Mouse (Mus musculus) hindbrain, embryonic 12.5 days (tissue): Measurements from ENCODE around the gene Gpr139. TPM values are rescaled to one million over a fixed set of nuclear protein-coding genes. Genes with fewer than 3 reads are reported as not detected.
A peak's percentile ranks its signal among the peaks of the same experiment; 100 is the strongest.

Experiments used
- ATAC-seq: fragments of 200-750 bp; cut with Nextera tagmentation; 2 replicates; pipeline ENCODE4 v1.8.0; 2017; ENCODE audit warnings: moderate TSS enrichment; ENCODE audit not compliant: low FRiP score
- H3K27ac ChIP-seq: fragments of 300-500 bp; sonication (generic); 2 replicates; pipeline ENCODE4 v1.5.1; 2016; ENCODE audit warnings: mild to moderate bottlenecking
- H3K27me3 ChIP-seq: fragments of 300-500 bp; sonication (generic); 2 replicates; pipeline ENCODE4 v1.6.1; 2016; ENCODE audit warnings: mild to moderate bottlenecking
- H3K36me3 ChIP-seq: fragments of 300-500 bp; sonication (generic); 2 replicates; pipeline ENCODE4 v1.6.1; 2016; ENCODE audit warnings: mild to moderate bottlenecking
- H3K4me1 ChIP-seq: fragments of 300-500 bp; sonication (generic); 2 replicates; pipeline ENCODE4 v1.6.1; 2016
- H3K4me2 ChIP-seq: fragments of 300-500 bp; sonication (generic); replicated peaks from 2 replicates; pipeline ENCODE4 v1.6.1; 2016; ENCODE audit warnings: mild to moderate bottlenecking
- H3K4me3 ChIP-seq: fragments of 300-500 bp; sonication (generic); 2 replicates; pipeline ENCODE4 v1.5.1; 2016; ENCODE audit warnings: mild to moderate bottlenecking
- H3K9ac ChIP-seq: fragments of 300-500 bp; sonication (generic); 2 replicates; pipeline ENCODE4 v1.6.1; 2016; ENCODE audit warnings: mild to moderate bottlenecking, moderate library complexity
- H3K9me3 ChIP-seq: fragments of 300-500 bp; sonication (generic); replicated peaks from 2 replicates; pipeline ENCODE4 v1.6.1; 2016; ENCODE audit warnings: mild to moderate bottlenecking
- WGBS: fragments of 180-500 bp; shearing (Covaris S2); methylation state at CpG from one replicate; pipeline ENCODE4 v1.1.7; 2016; 5-methylcytosine and 5-hydroxymethylcytosine counted together
- polyA plus RNA-seq: library from polyadenylated mRNA; unstranded; fragments of >200 nt; fragmentation: Nextera tagmentation; extraction: Ambion mirVana; gene quantifications from 2 replicates; pipeline ENCODE4 v1.2.1, GENCODE M21; 2016

Gene Gpr139
- 2.6 and 2.9 TPM in 2 replicates for polyA plus RNA-seq

- peak within 1 kb of the TSS; percentile 77 for H3K27ac ChIP-seq
- H3K9me3 ChIP-seq = no peaks in the 10 kb centered on the region
- ATAC-seq = peak; percentile 90
- H3K4me2 ChIP-seq = peak within 1 kb of the TSS; percentile 73
- peak within 1 kb of the TSS; percentile 63 for H3K9ac ChIP-seq
- H3K27me3 ChIP-seq = peaks cover 46% of the 10 kb centered on the region
- peaks cover 10% of the 10 kb centered on the region for H3K4me1 ChIP-seq
- under 1% methylated on average over 39 of the region's 47 CpGs for WGBS
- no peaks in the 10 kb centered on the region for H3K36me3 ChIP-seq
- peak within 1 kb of the TSS; percentile 49 for H3K4me3 ChIP-seq
Observed at GRCm38 (mm10) chr7:119184341-119185143, at the start of gene Gpr139. Gene Gpr139 (minus strand): TSS chr7:119184603.

- no peaks in the 10 kb centered on the region for H3K4me1 ChIP-seq
- H3K27ac ChIP-seq = no peak overlapping the region
- H3K36me3 ChIP-seq = no peaks in the 10 kb centered on the region
- no peaks in the 10 kb centered on the region for H3K9me3 ChIP-seq
- H3K9ac ChIP-seq = no peak overlapping the region
- H3K27me3 ChIP-seq = no peaks in the 10 kb centered on the region
- 45% methylated on average over 3 of the region's 3 CpGs for WGBS
- no peak for ATAC-seq
- no peak overlapping the region for H3K4me3 ChIP-seq
- H3K4me2 ChIP-seq = no peak overlapping the region
Observed at GRCm38 (mm10) chr7:119230971-119231370, 46.6 kb upstream of the Gpr139 start.

GRCm38 (mm10) chr7:119222706-119223105, 38.3 kb upstream of the Gpr139 start:
- no peak overlapping the region for H3K27ac ChIP-seq
- H3K4me1 ChIP-seq = no peaks in the 10 kb centered on the region
- H3K4me2 ChIP-seq = no peak overlapping the region
- no peak for ATAC-seq
- no peak overlapping the region for H3K9ac ChIP-seq
- no peaks in the 10 kb centered on the region for H3K27me3 ChIP-seq
- H3K9me3 ChIP-seq = no peaks in the 10 kb centered on the region
- no peaks in the 10 kb centered on the region for H3K36me3 ChIP-seq
- no peak overlapping the region for H3K4me3 ChIP-seq
- WGBS = 92% methylated on average over 4 of the region's 4 CpGs

GRCm38 (mm10) chr7:119219121-119219520, 34.7 kb upstream of the Gpr139 start:
- no peak for ATAC-seq
- no peaks in the 10 kb centered on the region for H3K4me1 ChIP-seq
- no peak overlapping the region for H3K4me2 ChIP-seq
- no peaks in the 10 kb centered on the region for H3K9me3 ChIP-seq
- H3K4me3 ChIP-seq = no peak overlapping the region
- H3K27me3 ChIP-seq = no peaks in the 10 kb centered on the region
- H3K27ac ChIP-seq = no peak overlapping the region
- no peak overlapping the region for H3K9ac ChIP-seq
- no peaks in the 10 kb centered on the region for H3K36me3 ChIP-seq
- 78% methylated on average over 2 of the region's 2 CpGs for WGBS

GRCm38 (mm10) chr7:119207251-119207650, 22.8 kb upstream of the Gpr139 start:
- Histone ChIP-seq H3K9ac (no peak overlapping the region), H3K36me3 (no peaks in the 10 kb centered on the region), H3K27ac (no peak overlapping the region), H3K4me3 (no peak overlapping the region), H3K9me3 (no peaks in the 10 kb centered on the region), H3K4me2 (no peak overlapping the region), H3K27me3 (no peaks in the 10 kb centered on the region), H3K4me1 (no peaks in the 10 kb centered on the region)
- ATAC-seq = no peak
- WGBS = 69% methylated on average over 3 of the region's 3 CpGs

GRCm38 (mm10) chr7:119186374-119186773, 2.0 kb upstream of the Gpr139 start:
- Histone ChIP-seq H3K36me3 (no peaks in the 10 kb centered on the region), H3K9me3 (no peaks in the 10 kb centered on the region), H3K4me2 (no peak overlapping the region), H3K4me1 (peaks cover 8% of the 10 kb centered on the region), H3K27me3 (peaks cover 43% of the 10 kb centered on the region), H3K27ac (no peak overlapping the region), H3K9ac (no peak overlapping the region), H3K4me3 (no peak overlapping the region)
- 14% methylated on average over 11 of the region's 11 CpGs for WGBS
- no peak for ATAC-seq

- Histone ChIP-seq H3K9ac (peak overlapping the region; percentile 63), H3K9me3 (no peaks in the 10 kb centered on the region), H3K4me1 (peaks cover 10% of the 10 kb centered on the region), H3K36me3 (no peaks in the 10 kb centered on the region), H3K4me2 (peak overlapping the region; percentile 73), H3K4me3 (peak overlapping the region; percentile 49), H3K27ac (peak overlapping the region; percentile 77), H3K27me3 (peaks cover 46% of the 10 kb centered on the region)
- ATAC-seq = peak; percentile 55
- 3% methylated on average over 23 of the region's 23 CpGs for WGBS
Observed at GRCm38 (mm10) chr7:119185181-119185940, 958 bp upstream of the Gpr139 start.

GRCm38 (mm10) chr7:119181053-119181452, 3.4 kb downstream of the Gpr139 start:
- 59% methylated on average over 4 of the region's 4 CpGs for WGBS
- H3K27ac ChIP-seq = no peak overlapping the region
- no peak for ATAC-seq

GRCm38 (mm10) chr7:119160015-119160414, 24.4 kb downstream of the Gpr139 start:
- no peak overlapping the region for H3K9ac ChIP-seq

More at GRCm38 (mm10) chr7:119181053-119181452, 3.4 kb downstream of the Gpr139 start:
- Histone ChIP-seq H3K36me3 (no peaks in the 10 kb centered on the region), H3K4me3 (no peak overlapping the region), H3K9me3 (no peaks in the 10 kb centered on the region), H3K4me2 (no peak overlapping the region), H3K27me3 (peaks cover 36% of the 10 kb centered on the region), H3K9ac (no peak overlapping the region), H3K4me1 (peaks cover 10% of the 10 kb centered on the region)

GRCm38 (mm10) chr7:119111771-119112170, 72.6 kb downstream of the Gpr139 start:
- H3K9me3 ChIP-seq = no peaks in the 10 kb centered on the region
- H3K36me3 ChIP-seq = no peaks in the 10 kb centered on the region
- H3K27ac ChIP-seq = no peak overlapping the region
- H3K4me3 ChIP-seq = no peak overlapping the region
- no peaks in the 10 kb centered on the region for H3K27me3 ChIP-seq
- WGBS = 65% methylated on average over 8 of the region's 8 CpGs
- no peak overlapping the region for H3K4me2 ChIP-seq
- no peak overlapping the region for H3K9ac ChIP-seq
- ATAC-seq = no peak
- H3K4me1 ChIP-seq = no peaks in the 10 kb centered on the region

More at GRCm38 (mm10) chr7:119160015-119160414, 24.4 kb downstream of the Gpr139 start:
- Histone ChIP-seq H3K4me3 (no peak overlapping the region), H3K4me2 (no peak overlapping the region), H3K36me3 (no peaks in the 10 kb centered on the region), H3K9me3 (no peaks in the 10 kb centered on the region), H3K27me3 (no peaks in the 10 kb centered on the region), H3K27ac (no peak overlapping the region), H3K4me1 (no peaks in the 10 kb centered on the region)
- ATAC-seq = peak; percentile 61
- WGBS = 54% methylated on average over 3 of the region's 3 CpGs

- no peak overlapping the region for H3K4me3 ChIP-seq
- no peak overlapping the region for H3K27ac ChIP-seq
- no peak overlapping the region for H3K9ac ChIP-seq
- H3K4me1 ChIP-seq = no peaks in the 10 kb centered on the region
- H3K9me3 ChIP-seq = no peaks in the 10 kb centered on the region
- 86% methylated on average over 4 of the region's 4 CpGs for WGBS
- H3K4me2 ChIP-seq = no peak overlapping the region
- ATAC-seq = no peak
- H3K36me3 ChIP-seq = no peaks in the 10 kb centered on the region
- no peaks in the 10 kb centered on the region for H3K27me3 ChIP-seq
Observed at GRCm38 (mm10) chr7:119105878-119106277, 78.5 kb downstream of the Gpr139 start.

GRCm38 (mm10) chr7:119096583-119096982, 87.8 kb downstream of the Gpr139 start:
- H3K27me3 ChIP-seq = 0 out of 2 replicates have a peak, but pooled peaks cover 5% of the 10 kb centered on the region
- no peak overlapping the region for H3K27ac ChIP-seq
- no peak overlapping the region for H3K9ac ChIP-seq
- no peaks in the 10 kb centered on the region for H3K36me3 ChIP-seq
- no peaks in the 10 kb centered on the region for H3K9me3 ChIP-seq
- WGBS = 72% methylated on average over 3 of the region's 3 CpGs
- no peak for ATAC-seq
- H3K4me2 ChIP-seq = no peak overlapping the region
- H3K4me1 ChIP-seq = no peaks in the 10 kb centered on the region
- H3K4me3 ChIP-seq = no peak overlapping the region
